Mouse (Mus musculus) ES-Bruce4 (cell line): ENCODE measurements at regions not wholly inside any gene's neighbourhood (a gene's known extent, or its start where the extent isn't known, plus 50 kb on each side); places are given as distances from the start of the nearest gene placed in this dataset.

ENCODE experiments used
- H3K27ac ChIP-seq: 2 replicates; pipeline ENCODE4 v1.5.1; 2012; ENCODE audit warnings: low read length, inconsistent platforms; ENCODE audit not compliant: insufficient read depth
- H3K27me3 ChIP-seq: 2 replicates; pipeline ENCODE4 v1.6.1; 2012; ENCODE audit warnings: mild to moderate bottlenecking, low read length, inconsistent platforms; ENCODE audit not compliant: control insufficient read depth, poor library complexity, insufficient read depth, severe bottlenecking
- H3K36me3 ChIP-seq: 2 replicates; pipeline ENCODE4 v1.6.1; 2012; ENCODE audit warnings: inconsistent platforms, mild to moderate bottlenecking, low read length, moderate library complexity; ENCODE audit not compliant: control insufficient read depth, poor library complexity, insufficient read depth, severe bottlenecking
- H3K4me1 ChIP-seq: one replicate; pipeline ENCODE4 v1.8.1; 2011; ENCODE audit warnings: low read length; ENCODE audit not compliant: control insufficient read depth, insufficient read depth
- H3K4me3 ChIP-seq: 2 replicates; pipeline ENCODE4 v1.5.1; 2011; ENCODE audit warnings: low read depth, mild to moderate bottlenecking, low read length
- H3K9ac ChIP-seq: 2 replicates; pipeline ENCODE4 v1.6.1; 2012; ENCODE audit warnings: low read depth, mild to moderate bottlenecking, inconsistent platforms; ENCODE audit not compliant: poor library complexity, severe bottlenecking
- H3K9me3 ChIP-seq: replicated peaks from 2 replicates; pipeline ENCODE4 v1.6.1; 2012; ENCODE audit warnings: mild to moderate bottlenecking, low read length, inconsistent platforms; ENCODE audit not compliant: control insufficient read depth, poor library complexity, insufficient read depth, severe bottlenecking
- CTCF ChIP-seq: IDR thresholded peaks from one replicate; pipeline ENCODE4 v1.8.1; 2011; ENCODE audit warnings: low read depth, low read length
- EP300 ChIP-seq: IDR thresholded peaks from 2 replicates; pipeline ENCODE4 v1.6.1; 2011; ENCODE audit warnings: low read depth, low read length; ENCODE audit not compliant: insufficient read depth
- POLR2A ChIP-seq: IDR thresholded peaks from one replicate; pipeline ENCODE4 v1.8.1; 2011; ENCODE audit warnings: low read length; ENCODE audit not compliant: insufficient read depth

- Histone ChIP-seq H3K27ac (no peak overlapping the region), H3K36me3 (no peaks in the 10 kb centered on the region), H3K4me3 (no peak overlapping the region), H3K4me1 (no peaks in the 10 kb centered on the region), H3K9ac (no peak overlapping the region), H3K27me3 (no peaks in the 10 kb centered on the region), H3K9me3 (no peaks in the 10 kb centered on the region)
- TF ChIP-seq POLR2A (no peak), EP300 (no peak), CTCF (no peak)
Observed at GRCm38 (mm10) chr2:8756546-8756945, 1124.5 kb upstream of the 4930412O13Rik start.

GRCm38 (mm10) chr2:8770636-8771035 is 1110.4 kb upstream of the 4930412O13Rik start:
- no peak for TF ChIP-seq EP300
- TF ChIP-seq CTCF: no peak
- no peak for TF ChIP-seq POLR2A

DNA sequence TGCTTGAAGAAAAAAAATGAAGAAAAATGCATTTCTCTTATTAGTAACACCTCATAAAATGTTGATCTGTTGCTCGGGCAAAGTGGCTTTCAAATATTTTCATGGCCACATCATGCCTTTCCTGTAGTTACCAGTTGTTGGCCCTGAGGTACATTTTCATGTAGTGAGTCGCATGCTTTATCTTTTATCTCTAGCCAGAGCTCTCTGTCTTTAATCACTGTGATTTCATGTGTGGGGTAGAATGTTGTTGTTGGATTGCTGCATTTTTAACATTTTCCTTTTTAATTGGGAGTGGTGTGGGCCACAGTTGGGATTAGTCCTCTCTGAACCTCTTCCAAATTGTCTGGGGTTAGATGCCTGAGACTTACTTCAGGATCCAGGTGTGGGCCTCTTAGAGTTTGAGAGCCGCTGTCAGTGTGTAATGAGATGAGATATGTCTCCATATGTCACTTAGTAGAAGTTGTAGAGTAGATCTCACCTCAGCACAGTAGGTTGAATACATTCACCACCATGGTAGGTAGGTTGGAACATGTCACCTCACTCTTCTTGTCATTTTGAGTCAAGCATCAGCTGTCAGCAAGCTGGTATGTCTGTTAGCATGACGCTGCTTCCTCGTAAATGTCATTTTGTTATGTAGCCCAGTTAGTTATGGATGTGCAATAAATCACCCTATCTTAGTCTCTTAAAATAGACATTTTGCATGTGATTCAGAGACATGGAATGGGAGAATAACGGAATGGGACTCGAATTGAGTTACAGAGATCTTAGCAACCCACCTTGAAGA is 1099.7 kb upstream of the 4930412O13Rik start:
- Histone ChIP-seq H3K36me3 (no peaks in the 10 kb centered on the region), H3K4me1 (no peaks in the 10 kb centered on the region), H3K9ac (no peak overlapping the region), H3K27me3 (no peaks in the 10 kb centered on the region), H3K9me3 (no peaks in the 10 kb centered on the region), H3K4me3 (no peak overlapping the region), H3K27ac (no peak overlapping the region)
- no peak for TF ChIP-seq CTCF
- TF ChIP-seq EP300: no peak
- no peak for TF ChIP-seq POLR2A

More at GRCm38 (mm10) chr2:8770636-8771035, 1110.4 kb upstream of the 4930412O13Rik start:
- Histone ChIP-seq H3K27ac (no peak overlapping the region), H3K4me1 (no peaks in the 10 kb centered on the region), H3K9me3 (no peaks in the 10 kb centered on the region), H3K36me3 (no peaks in the 10 kb centered on the region), H3K4me3 (no peak overlapping the region), H3K27me3 (no peaks in the 10 kb centered on the region), H3K9ac (no peak overlapping the region)

DNA sequence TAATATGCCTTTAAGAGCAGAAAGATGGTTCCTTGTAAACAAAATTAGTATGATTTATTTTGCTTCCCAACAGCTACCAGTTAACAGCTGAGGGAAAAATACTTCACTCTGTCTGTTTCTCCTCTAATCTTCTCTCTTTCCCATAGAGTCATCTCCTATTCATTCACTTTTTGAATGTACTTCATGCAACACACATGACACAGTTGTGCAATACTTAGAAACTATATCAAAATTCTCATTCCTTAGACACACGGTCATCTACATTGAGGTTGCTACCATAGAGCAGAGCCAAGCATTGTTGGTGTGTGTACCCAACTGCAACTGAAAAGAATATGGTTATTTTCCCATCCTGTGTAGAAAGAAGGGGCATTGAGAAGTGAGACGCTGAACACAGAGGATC is 1098.8 kb upstream of the 4930412O13Rik start:
- Histone ChIP-seq H3K27me3 (no peaks in the 10 kb centered on the region), H3K36me3 (no peaks in the 10 kb centered on the region), H3K4me3 (no peak overlapping the region), H3K9ac (no peak overlapping the region), H3K9me3 (no peaks in the 10 kb centered on the region), H3K27ac (no peak overlapping the region), H3K4me1 (no peaks in the 10 kb centered on the region)
- TF ChIP-seq CTCF (no peak), EP300 (no peak), POLR2A (no peak)

GRCm38 (mm10) chr2:8802061-8802460 is 1079.0 kb upstream of the 4930412O13Rik start:
- no peaks in the 10 kb centered on the region for H3K36me3 ChIP-seq
- no peaks in the 10 kb centered on the region for H3K9me3 ChIP-seq
- no peak overlapping the region for H3K9ac ChIP-seq
- H3K4me3 ChIP-seq: no peak overlapping the region
- H3K27me3 ChIP-seq: no peaks in the 10 kb centered on the region
- no peak overlapping the region for H3K27ac ChIP-seq
- H3K4me1 ChIP-seq: no peaks in the 10 kb centered on the region
- TF ChIP-seq POLR2A: no peak
- TF ChIP-seq CTCF: no peak
- no peak for TF ChIP-seq EP300

DNA sequence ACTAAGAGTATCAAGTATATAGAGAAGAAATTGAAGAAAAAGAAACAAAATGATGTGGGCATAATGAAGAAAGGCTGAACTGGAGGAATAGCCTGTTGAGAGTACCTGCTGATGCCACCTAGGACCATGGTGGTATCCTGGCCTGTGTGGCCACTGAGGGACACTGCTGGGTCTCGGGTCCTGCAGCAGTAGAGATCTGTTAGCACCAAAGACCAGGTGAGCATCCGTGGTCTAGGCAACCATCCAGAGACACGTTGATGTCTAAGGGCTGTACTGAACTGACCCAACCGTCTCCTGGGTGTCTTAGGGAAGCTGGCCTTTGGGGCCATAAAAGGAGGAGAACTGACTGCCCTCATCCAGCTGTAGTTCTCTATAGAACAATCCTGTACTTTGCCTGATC is 1071.4 kb upstream of the 4930412O13Rik start:
- no peaks in the 10 kb centered on the region for H3K9me3 ChIP-seq
- H3K9ac ChIP-seq: no peak overlapping the region
- H3K27me3 ChIP-seq: no peaks in the 10 kb centered on the region
- no peaks in the 10 kb centered on the region for H3K4me1 ChIP-seq
- no peak for TF ChIP-seq POLR2A
- no peak for TF ChIP-seq CTCF
- no peak for TF ChIP-seq EP300
- H3K4me3 ChIP-seq: no peak overlapping the region
- no peaks in the 10 kb centered on the region for H3K36me3 ChIP-seq
- H3K27ac ChIP-seq: no peak overlapping the region
